Mouse (Mus musculus) thymus, adult 18-20 months (tissue): ENCODE measurements around the gene Mrrf.

Experiments used
- DNase-seq, 2 experiments: peaks; one replicate each; pipeline ENCODE4 v3.0.0; 2022; ENCODE audit warnings: mixed read lengths in 2 of 2

Gene Mrrf

DNA sequence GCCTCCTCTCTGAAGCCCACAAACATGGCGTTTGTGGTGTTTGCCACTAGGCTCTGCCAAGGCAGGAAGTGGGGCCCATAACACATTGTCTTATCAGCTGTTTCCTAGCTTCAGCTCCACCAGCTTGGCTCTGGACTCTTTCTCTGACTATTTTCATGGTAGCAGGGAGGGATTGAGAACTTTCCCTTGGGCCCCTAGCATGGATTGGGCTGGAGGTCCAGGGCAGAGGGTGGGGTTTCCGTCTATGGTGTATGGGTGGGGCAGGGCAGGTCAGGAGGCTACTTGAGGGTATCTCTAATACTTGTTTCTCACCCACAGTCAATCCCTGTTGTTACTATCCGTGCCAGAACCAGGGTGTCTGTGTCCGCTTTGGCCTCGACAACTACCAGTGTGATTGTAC lies 100.7 kb downstream of the Mrrf start:
- no peak for DNase-seq

DNA sequence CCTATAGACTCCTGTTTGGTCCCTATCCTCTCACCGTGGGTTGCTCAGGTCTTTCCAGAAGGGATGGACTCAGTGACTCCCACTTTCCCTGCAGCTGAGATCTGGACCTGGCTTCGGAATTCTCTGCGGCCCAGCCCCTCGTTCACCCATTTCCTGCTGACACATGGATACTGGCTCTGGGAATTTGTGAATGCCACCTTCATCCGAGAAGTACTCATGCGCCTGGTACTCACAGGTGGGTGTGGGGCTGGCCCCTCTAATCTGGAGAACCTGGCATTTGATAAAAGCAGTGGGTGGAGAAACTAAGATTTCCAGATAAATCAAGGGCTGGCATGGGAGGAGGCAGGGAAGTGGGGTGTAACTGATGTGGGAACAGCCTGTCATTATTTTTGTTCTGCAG lies 101.4 kb downstream of the Mrrf start:
- no peak for DNase-seq

DNA sequence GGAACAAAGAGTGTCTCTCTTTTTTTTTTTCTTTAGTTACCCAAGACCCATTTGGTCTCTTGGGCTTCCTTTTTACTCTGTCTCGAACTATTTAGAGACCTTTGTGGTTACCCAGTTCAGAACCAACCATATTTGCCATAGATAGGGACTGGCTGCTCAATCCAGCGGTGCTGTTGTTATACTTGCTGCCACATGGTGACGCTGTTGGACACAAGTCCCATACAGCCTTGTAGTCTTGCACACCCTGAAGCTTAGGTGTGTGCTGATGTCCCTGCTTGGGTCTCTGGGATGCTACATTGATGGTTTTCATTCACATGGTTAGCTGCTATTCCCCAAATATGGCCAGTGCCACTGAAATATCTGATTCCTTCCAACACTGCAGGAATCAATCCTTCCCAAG lies 102.3 kb downstream of the Mrrf start:
- DNase-seq, result no peak

DNA sequence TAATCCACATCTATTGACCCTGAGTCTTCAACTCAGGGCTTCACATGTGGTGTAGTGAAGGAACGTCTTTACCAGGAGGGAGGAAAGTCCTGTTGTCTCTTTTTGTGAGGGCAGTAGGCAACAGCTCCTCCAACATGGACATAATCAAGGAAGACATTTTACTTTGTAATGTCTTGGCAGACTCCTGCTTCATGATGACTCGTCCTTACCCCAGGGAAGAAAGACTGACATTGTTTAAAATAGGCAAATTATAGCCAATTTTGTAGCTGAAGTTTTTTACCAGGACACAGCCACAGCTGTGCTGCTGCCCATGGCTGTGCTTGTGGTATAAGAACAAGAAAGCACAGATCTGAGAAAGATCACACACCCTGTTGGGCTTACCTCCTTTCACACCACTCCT lies 102.8 kb downstream of the Mrrf start:
- DNase-seq, result no peak
